Mouse (Mus musculus) hindbrain, postnatal 0 days (tissue): Measurements from ENCODE around the gene Hpd. TPM values are rescaled to one million over a fixed set of nuclear protein-coding genes. Genes with fewer than 3 reads are reported as not detected.
"Not testable (repeated sequence)": the region's sequence is repeated elsewhere in the genome, so short reads cannot be mapped to it uniquely, and the experiment has no call there.

Experiments
- ATAC-seq: fragments of 200-750 bp; cut with Nextera tagmentation; 2 replicates; pipeline ENCODE4 v1.8.0; 2017; ENCODE audit warnings: mild to moderate bottlenecking, moderate TSS enrichment, moderate library complexity
- DNase-seq: peaks from one replicate; pipeline ENCODE4 v3.0.0-alpha.2; 2015; ENCODE audit warnings: low spot score
- H3K27ac ChIP-seq: fragments of 300-500 bp; sonication (generic); 2 replicates; pipeline ENCODE4 v1.5.1; 2014; ENCODE audit warnings: mild to moderate bottlenecking
- H3K27me3 ChIP-seq: fragments of 300-500 bp; sonication (generic); 2 replicates; pipeline ENCODE4 v1.6.1; 2014; ENCODE audit warnings: low read length, mixed read lengths; ENCODE audit not compliant: insufficient read depth
- H3K36me3 ChIP-seq: fragments of 300-500 bp; sonication (generic); 2 replicates; pipeline ENCODE4 v1.6.1; 2014; ENCODE audit warnings: low read length, mixed read lengths; ENCODE audit not compliant: insufficient read depth
- H3K4me1 ChIP-seq: fragments of 300-500 bp; sonication (generic); 2 replicates; pipeline ENCODE4 v1.6.1; 2014; ENCODE audit warnings: antibody characterized with exemption, low read length, mixed read lengths; ENCODE audit not compliant: insufficient read depth
- H3K4me2 ChIP-seq: fragments of 300-500 bp; sonication (generic); 2 replicates; pipeline ENCODE4 v1.6.1; 2014; ENCODE audit warnings: low read depth, mild to moderate bottlenecking, low read length, moderate library complexity, mixed read lengths
- H3K4me3 ChIP-seq: fragments of 300-500 bp; sonication (generic); 2 replicates; pipeline ENCODE4 v1.5.1; 2014; ENCODE audit warnings: low read length
- H3K9ac ChIP-seq: fragments of 300-500 bp; sonication (generic); replicated peaks from 2 replicates; pipeline ENCODE4 v1.6.1; 2014; ENCODE audit warnings: mild to moderate bottlenecking, low read length, moderate library complexity, mixed read lengths
- H3K9me3 ChIP-seq: fragments of 300-500 bp; sonication (generic); 2 replicates; pipeline ENCODE4 v1.6.1; 2016; ENCODE audit warnings: low read length, mixed read lengths
- CTCF ChIP-seq: IDR thresholded peaks from 2 replicates; pipeline ENCODE4 v1.5.1; 2016; ENCODE audit warnings: antibody characterized with exemption, control low read depth, low read depth
- WGBS: fragments of 180-500 bp; shearing (Covaris S2); extraction: QIAGEN DNeasy Blood & Tissue Kit; methylation state at CpG from one replicate; pipeline ENCODE4 v1.1.7; 2014; 5-methylcytosine and 5-hydroxymethylcytosine counted together
- polyA plus RNA-seq: library from polyadenylated mRNA; unstranded; fragments of >200 nt; fragmentation: Nextera tagmentation; extraction: Ambion mirVana; gene quantifications from 2 replicates; pipeline ENCODE4 v1.2.1, GENCODE M21; 2015
- total RNA-seq: library from RNA; depleted of rRNA; stranded (reverse); fragments of >200 nt; gene quantifications from 2 replicates; pipeline ENCODE4 v1.2.3, GENCODE M21; 2014; rRNA removed

Hpd gene
- not detected in 2 replicates for total RNA-seq
- not detected in 2 replicates for polyA plus RNA-seq

DNA sequence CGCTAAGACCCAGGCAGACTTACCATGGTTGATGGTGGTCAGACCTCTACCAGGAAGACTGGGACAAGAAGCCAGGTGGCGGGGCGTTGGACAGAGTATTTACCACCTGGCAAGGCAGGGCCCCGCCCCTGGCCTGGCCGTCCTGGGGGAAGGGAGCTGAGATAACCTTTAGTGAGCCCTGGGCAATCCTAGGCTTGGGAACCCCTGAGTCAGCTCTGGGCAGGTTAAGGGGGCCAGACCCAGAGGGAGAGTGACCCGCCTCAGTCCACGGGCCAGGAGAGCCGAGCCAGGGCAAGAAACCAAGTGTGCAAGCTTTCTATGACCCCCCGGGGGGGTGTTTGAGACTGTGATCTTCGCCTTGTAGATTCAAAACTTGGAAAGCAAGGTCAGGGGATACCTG, at the start of gene Hpd:
Gene Hpd, minus strand, starts transcription at position 77 of the 400 bp plus-strand sequence.
- ATAC-seq, result no peak
- DNase-seq, result no peak
- H3K36me3 ChIP-seq, result no peaks in the 10 kb centered on the region
- TF ChIP-seq CTCF, result no peak
- no peak within 1 kb of the TSS for H3K4me3 ChIP-seq
- H3K9ac ChIP-seq, result no peak within 1 kb of the TSS
- no peaks in the 10 kb centered on the region for H3K4me1 ChIP-seq
- no peaks in the 10 kb centered on the region for H3K27me3 ChIP-seq
- H3K27ac ChIP-seq, result no peak within 1 kb of the TSS
- H3K4me2 ChIP-seq, result no peak within 1 kb of the TSS
- 85% methylated on average over 10 of the region's 10 CpGs for WGBS
- H3K9me3 ChIP-seq, result no peaks in the 10 kb centered on the region

DNA sequence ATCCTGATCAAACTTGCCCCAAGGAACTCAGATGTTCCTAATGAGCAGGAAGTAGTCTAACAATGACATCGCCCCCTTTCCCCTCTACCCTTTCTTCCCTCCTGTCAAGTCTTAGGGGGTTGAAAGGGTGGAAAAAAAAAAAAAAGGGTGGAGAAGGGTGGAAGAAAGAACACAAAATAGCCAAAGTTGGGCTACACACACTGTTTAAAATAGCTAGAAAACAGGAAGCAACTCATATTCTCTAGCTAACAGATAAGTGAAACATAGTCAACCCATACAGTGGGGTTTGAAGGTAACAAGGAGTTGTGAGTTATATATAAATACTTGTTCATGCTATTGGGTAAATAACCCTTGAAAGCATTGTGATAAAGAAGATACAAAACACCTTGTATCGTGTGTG, 49.7 kb upstream of the Hpd start:
- Histone ChIP-seq H3K27ac (no peak overlapping the region), H3K4me3 (no peak overlapping the region), H3K9ac (no peak overlapping the region), H3K4me2 (no peak overlapping the region), H3K36me3 (peaks cover 12% of the 10 kb centered on the region; the same call in 1 of the 2 replicates), H3K4me1 (0 out of 2 replicates have a peak, but pooled peaks cover 4% of the 10 kb centered on the region), H3K9me3 (no peaks in the 10 kb centered on the region), H3K27me3 (no peaks in the 10 kb centered on the region)
- ATAC-seq (no peak), DNase-seq (no peak)
- WGBS, result 97% methylated on average over 2 of the region's 2 CpGs
- TF ChIP-seq CTCF, result no peak

DNA sequence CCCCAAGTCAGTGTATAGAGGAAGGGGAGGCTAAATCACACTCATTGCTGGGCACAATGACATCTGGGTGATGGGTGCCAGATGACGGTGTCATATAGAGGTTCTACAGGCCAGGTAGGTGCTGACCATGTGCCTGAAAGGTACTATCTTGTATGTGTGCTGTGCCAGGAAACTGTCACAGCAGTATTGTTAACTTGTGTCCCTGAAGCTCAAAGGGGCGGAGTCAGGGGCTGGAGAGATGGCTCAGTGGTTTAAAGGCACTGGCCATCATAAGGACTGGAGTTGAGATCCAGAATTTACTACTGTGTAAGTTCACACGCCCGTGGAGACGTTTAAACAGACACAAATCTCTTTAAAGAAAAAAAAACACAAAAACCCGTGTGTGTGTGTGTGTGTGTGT, 46.8 kb upstream of the Hpd start:
- WGBS, result 90% methylated on average over 6 of the region's 6 CpGs
- no peak overlapping the region for H3K9ac ChIP-seq
- no peak overlapping the region for H3K4me3 ChIP-seq

DNA sequence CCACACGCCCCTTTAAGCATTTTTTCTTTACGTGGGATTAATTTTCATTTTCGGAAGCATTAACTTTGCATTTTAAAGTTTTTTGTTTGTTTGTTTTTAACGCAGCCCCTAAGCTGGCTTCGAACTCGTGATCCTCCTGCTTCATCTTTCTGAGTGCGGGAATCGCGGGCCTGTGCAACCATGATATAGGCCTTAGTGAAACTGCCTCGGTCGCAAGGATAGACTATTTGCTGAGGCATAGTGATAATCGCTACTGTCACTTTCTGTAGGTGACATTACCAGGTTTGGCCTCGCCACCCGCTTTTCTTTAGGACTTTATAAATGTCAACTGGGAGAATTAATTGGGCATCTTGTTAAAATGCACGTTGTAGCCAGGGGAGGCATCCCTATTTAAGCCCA, 46.0 kb upstream of the Hpd start:
- no peak for DNase-seq

More for the DNA sequence above, 46.8 kb upstream of the Hpd start:
- no peaks in the 10 kb centered on the region for H3K36me3 ChIP-seq
- peak overlapping the region; percentile 81 for H3K4me2 ChIP-seq
- H3K27me3 ChIP-seq, result no peaks in the 10 kb centered on the region
- no peaks in the 10 kb centered on the region for H3K9me3 ChIP-seq
- 0 out of 2 replicates have a peak, but pooled peaks cover 4% of the 10 kb centered on the region for H3K4me1 ChIP-seq
- ATAC-seq, result no peak
- no peak overlapping the region for H3K27ac ChIP-seq
- TF ChIP-seq CTCF, result no peak
- no peak for DNase-seq

DNA sequence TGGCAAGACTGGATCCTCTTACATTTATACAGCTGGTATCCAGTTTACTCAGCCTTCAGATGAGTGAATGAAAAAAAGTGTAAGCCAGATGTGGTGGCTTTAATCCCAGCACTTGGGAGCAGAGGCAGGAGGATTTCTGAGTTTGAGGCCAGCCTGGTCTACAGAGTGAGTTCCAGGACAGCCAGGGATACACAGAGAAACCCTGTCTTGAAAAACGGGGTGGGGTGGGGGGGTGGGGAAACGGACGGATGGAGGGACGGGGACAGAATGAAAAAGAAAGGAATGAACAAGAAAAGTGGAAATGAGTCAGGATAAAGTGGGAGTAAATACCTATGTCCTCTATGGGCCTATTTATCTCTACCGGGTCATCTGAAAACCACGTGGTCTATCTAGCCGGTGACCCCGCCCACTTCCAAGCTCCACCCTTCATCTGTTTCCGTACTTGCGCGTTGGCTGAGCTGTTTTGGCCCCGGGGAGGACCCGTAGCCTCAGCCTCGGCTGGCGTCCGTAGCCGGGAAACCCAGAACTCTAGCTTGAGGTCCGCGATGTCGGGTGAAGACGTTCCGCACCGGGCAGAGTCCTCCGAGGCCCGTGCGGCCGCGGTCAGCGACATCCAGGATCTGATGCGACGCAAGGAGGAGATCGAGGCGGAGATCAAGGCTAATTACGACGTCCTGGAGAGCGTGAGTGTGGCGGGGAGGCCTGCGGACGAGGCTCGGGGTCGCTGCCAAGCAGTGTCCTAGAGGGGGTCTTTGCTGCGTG, 45.4 kb upstream of the Hpd start:
- Histone ChIP-seq H3K27ac (peak overlapping the region; percentile 64), H3K9ac (peak overlapping the region; percentile 84), H3K4me1 (0 out of 2 replicates have a peak, but pooled peaks cover 4% of the 10 kb centered on the region), H3K4me2 (peak overlapping the region; percentile 81), H3K4me3 (peak overlapping the region; percentile 84), H3K27me3 (no peaks in the 10 kb centered on the region), H3K36me3 (no peaks in the 10 kb centered on the region), H3K9me3 (no peaks in the 10 kb centered on the region)
- WGBS, result 2% methylated on average over 42 of the region's 42 CpGs
- ATAC-seq, result peak; percentile 94
- peak; percentile 97 for DNase-seq
- TF ChIP-seq CTCF, result no peak

More for the DNA sequence above, 46.0 kb upstream of the Hpd start:
- no peak for TF ChIP-seq CTCF
- H3K36me3 ChIP-seq, result no peaks in the 10 kb centered on the region
- H3K9ac ChIP-seq, result peak overlapping the region; percentile 84
- no peaks in the 10 kb centered on the region for H3K9me3 ChIP-seq
- peak overlapping the region; percentile 84 for H3K4me3 ChIP-seq
- peak overlapping the region; percentile 81 for H3K4me2 ChIP-seq
- WGBS, result 6% methylated on average over 15 of the region's 15 CpGs
- no peaks in the 10 kb centered on the region for H3K27me3 ChIP-seq
- ATAC-seq, result no peak
- peak overlapping the region; percentile 64; the same call in 1 of the 2 replicates for H3K27ac ChIP-seq
- 0 out of 2 replicates have a peak, but pooled peaks cover 4% of the 10 kb centered on the region for H3K4me1 ChIP-seq

DNA sequence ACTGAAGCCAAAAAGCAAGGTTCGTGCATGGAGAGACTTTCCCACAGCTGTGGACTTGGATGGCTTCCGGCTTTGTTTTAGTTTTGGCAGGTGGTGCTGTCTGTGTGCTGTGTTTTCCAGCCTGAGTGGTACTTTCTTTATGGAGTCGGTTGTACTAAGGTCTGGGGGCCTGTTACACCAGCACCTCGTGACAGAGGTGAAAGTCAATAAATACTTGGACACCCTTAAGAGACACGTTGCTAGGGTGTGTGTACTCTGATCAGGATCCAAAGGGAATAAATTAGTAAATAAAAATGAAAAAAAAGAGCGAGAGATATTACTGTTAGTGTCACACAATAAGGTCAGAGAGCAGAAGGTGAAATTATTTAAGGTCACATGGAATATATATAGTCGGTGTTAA, 44.3 kb upstream of the Hpd start:
- Histone ChIP-seq H3K27me3 (no peaks in the 10 kb centered on the region), H3K4me3 (no peak overlapping the region), H3K27ac (no peak overlapping the region), H3K4me1 (0 out of 2 replicates have a peak, but pooled peaks cover 4% of the 10 kb centered on the region), H3K36me3 (no peaks in the 10 kb centered on the region), H3K4me2 (no peak overlapping the region), H3K9ac (no peak overlapping the region), H3K9me3 (no peaks in the 10 kb centered on the region)
- DNase-seq (no peak), ATAC-seq (no peak)
- TF ChIP-seq CTCF, result no peak
- WGBS, result 79% methylated on average over 7 of the region's 7 CpGs

DNA sequence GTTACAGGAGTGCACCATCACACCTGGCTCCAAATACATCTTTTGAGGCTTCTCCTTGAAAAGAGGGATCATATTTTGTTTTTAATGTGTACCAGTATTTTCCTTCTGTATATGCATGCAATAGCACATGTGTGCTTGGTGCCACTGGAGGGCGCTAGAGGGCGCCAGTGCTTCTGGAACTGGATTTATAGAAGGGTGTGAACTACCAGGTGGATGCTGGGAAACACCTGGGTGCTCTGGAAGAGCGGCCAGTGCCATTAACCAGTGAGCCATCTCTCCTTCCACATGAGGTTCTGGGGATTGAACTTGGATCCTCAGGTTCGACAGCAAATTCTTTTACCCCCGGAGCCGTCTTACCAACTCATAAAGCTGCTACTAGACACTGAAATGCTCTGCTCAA, 41.3 kb upstream of the Hpd start:
- H3K4me1 ChIP-seq, H3K4me3 ChIP-seq, H3K36me3 ChIP-seq, H3K9ac ChIP-seq, H3K4me2 ChIP-seq, H3K9me3 ChIP-seq, DNase-seq, H3K27me3 ChIP-seq, H3K27ac ChIP-seq, ATAC-seq: not testable (repeated sequence)
- WGBS, result 52% methylated on average over 6 of the region's 6 CpGs
